Mouse (Mus musculus) CD4-positive naive resting alpha-beta T cell, adult 57 days (primary cell): ENCODE results near the gene Ankrd44. TPM values are rescaled to one million over a fixed set of nuclear protein-coding genes. Genes with fewer than 3 reads are reported as not detected.

Experiments used
- total RNA-seq: library from RNA; stranded (reverse); gene quantifications from one replicate; pipeline ENCODE4 v1.2.4, GENCODE M21; 2023

The Ankrd44 gene
- total RNA-seq = 580 TPM

DNA sequence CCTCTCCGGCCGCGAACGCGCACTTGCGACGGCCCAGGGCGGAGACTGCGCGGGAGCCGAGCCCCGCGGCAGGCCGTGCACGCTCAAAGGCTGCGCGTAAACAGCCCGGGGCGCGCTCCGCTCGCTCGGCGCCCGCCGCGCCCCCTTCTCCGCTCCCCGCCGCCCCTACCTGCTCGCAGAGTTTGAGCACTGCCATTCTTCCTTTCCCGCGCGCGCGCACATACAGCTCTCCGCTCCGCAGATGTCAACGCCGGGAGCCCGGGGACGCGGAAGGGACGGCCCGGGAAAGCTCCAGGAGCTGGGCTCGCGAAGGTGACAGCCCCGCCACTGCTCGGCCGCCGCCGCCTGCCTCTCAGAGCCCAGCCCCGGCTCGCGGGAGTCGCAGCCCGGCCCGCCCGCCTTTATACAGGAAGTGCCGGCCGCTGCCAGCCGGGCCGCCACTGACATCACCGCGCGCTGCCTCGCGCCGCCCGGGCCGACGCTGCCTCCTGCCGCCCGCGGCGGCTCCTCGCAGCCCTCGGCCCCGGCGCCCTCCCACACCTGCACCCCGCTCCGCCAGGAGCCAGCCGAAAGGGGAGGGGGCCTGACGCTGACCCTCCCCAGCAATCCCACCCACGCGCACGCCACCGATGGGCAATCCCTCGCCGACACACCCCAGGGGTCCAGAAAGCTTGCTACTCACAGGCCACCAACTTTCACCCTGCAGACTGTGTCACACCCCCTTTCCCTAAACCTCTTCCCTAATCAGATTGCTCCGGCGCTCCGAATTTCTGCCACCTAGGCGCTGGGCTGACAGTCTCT, at the start of gene Ankrd44:
Gene Ankrd44 (minus strand): TSS at position 417 of the 801 bp plus-strand sequence.

Other genes starting within 250 kb of the Ankrd44 start
- gene Sf3b1, start 101.1 kb upstream of the Ankrd44 start, total RNA-seq = 549 TPM
- gene Coq10b, start 126.4 kb upstream of the Ankrd44 start, total RNA-seq = 78.1 TPM
- 140 TPM for gene Hspe1, start 161.7 kb upstream of the Ankrd44 start, total RNA-seq
- 106 TPM for gene Hspd1, start 161.9 kb upstream of the Ankrd44 start, total RNA-seq
- gene Mob4, start 204.8 kb upstream of the Ankrd44 start, total RNA-seq = 92.5 TPM